Mouse (Mus musculus) spleen, postnatal 36 days (tissue): ENCODE measurements around the gene Tnpo1.
"Not testable (repeated sequence)": the region's sequence is repeated elsewhere in the genome, so short reads cannot be mapped to it uniquely, and the experiment has no call there.

ENCODE experiments used
- DNase-seq, 2 experiments: peaks; one replicate each; pipeline ENCODE4 v3.0.0; 2022; ENCODE audit warnings: low spot score in 2 of 2, mixed read lengths in 1 of 2

Tnpo1 gene

DNA sequence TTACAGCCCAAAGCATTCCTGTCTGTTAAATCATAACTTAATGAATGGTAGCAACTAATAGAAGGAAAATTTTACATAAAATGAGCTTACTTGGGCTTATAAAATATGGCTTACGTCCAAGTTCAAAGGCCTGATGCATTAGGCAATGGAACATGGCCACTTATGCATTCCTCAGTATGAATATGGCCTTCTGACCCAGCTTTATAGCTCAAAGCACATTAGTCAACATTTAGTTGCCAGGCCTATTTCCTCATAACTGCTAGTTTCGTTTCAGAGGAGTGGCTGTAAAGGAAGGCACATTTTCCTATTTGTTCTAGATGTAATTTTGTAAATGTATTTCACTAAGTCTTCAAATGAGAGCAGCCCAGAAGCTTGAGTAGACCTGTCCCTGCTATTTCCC, 107.1 kb downstream of the Tnpo1 start:
- DNase-seq, result no peak

DNA sequence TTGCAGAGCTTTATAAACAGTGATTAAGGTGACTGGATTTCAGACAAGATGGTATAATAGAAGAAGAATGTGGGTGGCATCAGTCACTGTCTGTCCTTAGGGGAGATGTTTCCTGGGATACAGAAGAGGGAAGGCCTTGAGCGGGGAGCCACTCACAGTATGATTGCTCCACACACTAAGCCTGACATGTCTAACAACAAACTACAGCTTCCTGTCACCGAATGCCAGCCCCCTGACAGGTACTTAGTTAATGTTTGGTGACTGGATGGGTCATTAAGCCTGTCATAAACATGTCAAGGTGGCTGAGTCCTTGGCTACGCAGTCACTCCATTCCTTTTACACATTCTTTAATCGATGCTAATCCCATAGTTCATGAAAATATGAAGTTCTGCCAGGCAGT, 108.0 kb downstream of the Tnpo1 start:
- no peak for DNase-seq

DNA sequence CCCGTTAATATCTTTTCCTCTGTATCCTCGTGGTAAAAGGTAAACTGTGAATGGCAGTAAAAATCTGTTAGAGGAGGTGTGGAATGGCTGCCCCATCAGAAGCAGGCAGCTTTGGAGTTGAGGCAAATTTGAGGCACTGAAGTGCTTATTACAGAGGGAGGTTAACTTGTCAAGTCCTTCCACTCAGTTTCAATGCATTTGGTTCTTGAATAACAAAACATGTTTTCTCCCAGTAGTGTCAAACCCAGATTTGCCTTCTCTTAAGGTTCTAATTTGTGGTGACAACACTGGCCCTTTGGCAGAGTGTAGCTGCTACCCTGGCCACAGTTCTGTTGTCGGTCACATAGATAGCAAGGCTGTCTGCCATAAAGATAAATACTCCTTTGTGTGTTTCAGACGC, 108.4 kb downstream of the Tnpo1 start:
- DNase-seq, result no peak

DNA sequence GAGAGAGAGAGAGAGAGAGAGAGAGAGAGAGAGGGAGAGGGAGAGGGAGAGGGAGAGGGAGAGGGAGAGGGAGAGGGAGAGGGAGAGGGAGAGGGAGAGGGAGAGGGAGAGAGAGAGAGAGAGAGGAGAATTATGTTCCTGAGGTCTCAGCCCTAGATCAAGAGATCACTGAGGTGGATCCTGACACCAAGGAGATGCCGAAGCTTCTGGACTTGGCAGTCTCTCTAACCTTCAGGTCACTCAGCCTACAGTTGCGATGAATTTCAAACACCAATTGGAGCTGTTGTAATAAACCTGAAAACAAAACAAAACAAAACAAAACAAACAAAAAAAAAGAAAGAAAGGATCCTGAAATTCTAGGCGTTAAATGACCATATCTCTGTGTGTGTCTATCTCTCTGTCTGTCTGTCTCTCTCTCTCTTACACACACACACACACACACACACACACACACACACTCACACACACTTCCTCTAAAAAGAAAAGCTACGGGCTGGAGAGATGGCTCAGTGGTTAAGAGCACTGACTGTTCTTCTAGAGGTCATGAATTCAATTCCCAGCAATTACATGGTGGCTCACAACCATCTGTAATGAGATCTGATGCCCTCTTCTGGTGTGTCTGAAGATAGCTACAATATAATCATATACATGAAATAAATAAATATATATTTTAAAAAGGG, 109.1 kb downstream of the Tnpo1 start:
- not testable (repeated sequence) for DNase-seq

DNA sequence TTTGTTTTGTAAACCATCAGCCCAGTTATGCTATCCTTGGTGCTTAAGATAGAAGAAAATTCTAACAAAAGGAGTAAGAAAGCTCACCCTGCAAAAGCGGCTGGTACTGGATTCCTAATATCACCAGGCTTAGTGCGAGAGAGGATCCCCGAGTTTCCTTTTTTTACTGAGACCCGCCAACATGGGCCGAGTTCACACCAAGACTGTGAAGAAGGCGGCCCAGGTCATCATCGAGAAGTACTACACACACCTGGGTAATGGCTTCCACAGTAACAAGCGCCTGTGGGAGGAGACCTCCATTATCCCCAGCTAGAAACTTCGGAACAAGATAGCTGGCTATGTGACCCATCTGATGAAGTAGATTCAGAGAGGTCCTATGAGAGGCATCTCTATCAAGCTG, 109.6 kb downstream of the Tnpo1 start:
- no peak for DNase-seq

DNA sequence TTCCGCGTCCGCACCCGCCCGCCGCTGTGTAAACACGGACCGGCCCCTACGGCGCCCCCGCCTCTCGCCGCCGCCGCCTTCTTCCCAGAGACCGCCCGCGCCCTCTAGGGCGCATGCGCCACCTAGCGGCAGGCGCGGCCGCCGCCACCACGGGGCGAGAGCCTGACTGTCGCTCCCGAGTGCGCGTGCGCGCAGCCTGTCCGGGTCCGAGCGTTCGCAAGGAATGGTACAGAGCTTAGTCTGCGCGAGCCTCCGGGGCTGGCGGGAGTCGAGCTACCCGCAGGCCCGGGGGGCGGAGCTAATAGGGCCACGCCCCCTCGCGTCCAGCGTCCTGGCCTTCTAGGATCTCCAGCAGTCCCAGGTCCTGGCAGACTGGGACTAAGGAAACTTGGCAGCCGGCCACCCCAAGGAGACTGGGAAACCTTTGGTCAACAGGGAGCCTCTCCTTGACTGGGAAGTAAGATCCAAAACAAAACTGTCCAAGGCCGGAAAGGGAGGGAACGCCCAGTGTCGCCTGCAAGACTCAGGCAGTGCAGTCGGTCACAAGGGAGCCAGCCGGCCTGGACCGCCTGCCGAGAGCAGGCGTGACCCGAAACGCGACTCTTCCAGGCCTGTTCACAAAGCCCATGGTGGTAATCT, 110.9 kb downstream of the Tnpo1 start, which contains the start of gene Fcho2:
Gene Fcho2 (minus strand): TSS at position 303 of the 639 bp plus-strand sequence.
- DNase-seq, result peak; percentile 95 to 96

DNA sequence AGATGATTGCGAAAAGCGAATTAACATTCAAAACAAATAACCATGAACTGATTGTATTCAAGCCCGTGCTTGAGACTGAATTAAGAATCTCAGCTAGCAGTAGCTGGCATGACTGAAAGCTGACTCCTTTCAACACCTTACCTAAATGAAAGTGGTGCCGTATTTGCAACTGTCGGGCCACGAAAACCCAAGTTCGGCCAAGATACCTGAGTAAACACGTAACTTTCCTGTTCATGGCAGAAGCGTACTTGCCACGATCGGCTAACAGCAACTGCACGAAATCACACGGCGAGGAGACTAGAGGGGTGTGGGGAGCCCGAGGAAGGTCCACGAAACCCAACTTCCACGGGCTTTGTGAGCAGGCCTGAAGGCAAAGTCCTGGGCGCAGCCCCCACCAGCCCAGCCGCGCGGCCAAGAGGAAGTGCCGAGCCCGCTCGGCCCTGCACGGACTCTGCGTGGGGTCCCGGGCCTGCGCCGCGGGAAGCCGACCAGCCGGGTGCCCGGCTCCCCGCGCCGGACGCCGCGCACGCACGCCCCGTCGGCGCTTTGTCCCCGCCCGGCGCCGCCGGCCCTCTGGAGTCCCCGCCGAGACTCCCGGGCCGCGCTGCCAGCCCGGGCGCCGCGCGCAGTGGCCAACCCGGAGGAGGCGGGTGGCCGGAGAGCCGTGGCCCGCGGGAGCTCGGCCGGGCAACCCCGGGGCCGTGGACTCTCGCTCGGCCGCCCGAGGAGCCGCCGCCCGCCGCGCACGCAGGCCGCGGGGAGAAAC, 111.7 kb downstream of the Tnpo1 start:
- peak; percentile 47 to 50 for DNase-seq

DNA sequence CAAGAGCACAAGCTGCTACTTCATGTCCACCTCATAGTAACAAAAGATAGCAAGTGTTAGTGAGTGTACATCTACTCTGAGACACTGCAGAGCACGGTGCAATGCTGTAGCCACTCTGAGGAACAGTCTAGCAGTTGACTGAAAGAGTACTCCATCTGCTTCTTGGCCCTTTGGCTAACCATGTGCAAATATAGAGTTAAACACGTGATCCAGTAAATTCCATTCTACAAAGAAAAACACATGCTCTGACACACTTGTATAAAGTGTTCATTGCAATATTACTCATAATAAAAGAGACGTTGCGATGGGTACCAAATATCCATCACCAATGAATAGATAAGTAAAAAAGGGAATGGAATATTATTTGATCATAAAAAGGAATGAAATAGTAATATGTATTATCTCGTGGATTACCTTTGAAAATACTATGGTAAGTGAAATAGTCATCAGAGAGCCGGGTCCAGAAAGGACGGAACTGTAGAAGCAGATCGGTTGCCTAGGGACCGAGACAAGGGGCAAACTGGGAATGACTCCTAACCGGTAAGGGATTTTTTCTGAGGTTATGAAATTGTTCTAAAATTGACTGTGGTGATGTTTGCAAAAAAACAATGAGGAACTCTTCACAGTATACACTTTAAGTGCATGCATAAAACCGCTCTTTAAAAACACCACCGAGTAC, 112.4 kb downstream of the Tnpo1 start:
- DNase-seq, result no peak

DNA sequence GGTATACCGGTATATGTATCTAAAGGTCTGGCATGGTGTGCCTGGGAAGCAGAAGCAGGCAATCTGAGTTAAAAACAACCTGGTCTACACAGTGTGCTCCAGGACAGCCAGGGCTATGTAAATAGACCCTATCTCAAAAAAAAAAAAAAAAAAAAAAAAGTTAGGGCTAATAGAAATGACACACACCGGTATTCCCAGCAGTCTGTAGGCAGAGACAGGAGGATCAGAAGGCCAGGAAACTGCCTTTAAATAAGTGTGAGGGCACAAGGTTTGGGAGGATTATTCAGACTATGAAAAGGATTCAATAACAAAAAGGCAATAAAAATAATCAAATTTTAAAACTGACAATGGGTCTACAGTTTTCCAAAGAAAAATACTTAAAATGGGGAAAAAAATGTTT, 113.0 kb downstream of the Tnpo1 start:
- no peak for DNase-seq

DNA sequence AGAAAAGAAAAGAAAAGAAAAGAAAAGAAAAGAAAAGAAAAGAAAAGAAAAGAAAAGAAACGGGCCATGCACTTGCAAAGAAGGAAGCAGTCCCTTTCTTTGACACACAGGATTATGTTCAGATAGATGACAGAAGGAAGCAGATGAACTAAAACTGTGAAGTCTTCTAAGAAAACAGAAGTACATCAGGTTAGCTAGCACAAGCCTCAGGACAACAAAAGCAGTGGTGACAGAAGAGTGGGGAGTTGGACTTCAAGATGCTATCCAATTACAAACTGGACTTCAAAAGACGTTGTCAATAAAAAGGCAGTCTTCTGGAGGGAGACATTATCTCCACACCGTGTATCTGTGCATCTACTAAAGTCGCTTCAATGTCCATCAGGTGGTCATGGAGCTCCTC, 113.9 kb downstream of the Tnpo1 start:
- DNase-seq, result no peak

DNA sequence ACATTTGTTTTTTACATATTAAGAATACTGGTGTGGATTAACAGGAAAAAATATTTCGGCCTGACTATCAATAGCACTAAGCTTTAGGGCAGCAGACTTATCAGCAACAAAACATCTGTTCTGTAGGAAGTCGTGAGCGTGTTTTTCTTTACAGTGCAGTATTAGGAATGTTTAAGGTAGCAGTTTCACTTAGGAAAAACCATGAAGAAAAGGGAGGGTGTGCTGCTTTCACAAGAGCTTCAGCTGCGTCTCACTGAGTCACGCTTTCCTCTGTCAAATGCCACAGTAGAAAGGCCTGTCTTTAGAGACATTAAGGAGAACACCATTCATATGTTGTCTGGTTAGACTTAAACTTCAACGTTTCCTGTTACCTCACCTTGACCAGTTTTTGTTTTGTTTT, 116.0 kb downstream of the Tnpo1 start:
- DNase-seq, result peak in 1 of 2 experiments; percentile 48

DNA sequence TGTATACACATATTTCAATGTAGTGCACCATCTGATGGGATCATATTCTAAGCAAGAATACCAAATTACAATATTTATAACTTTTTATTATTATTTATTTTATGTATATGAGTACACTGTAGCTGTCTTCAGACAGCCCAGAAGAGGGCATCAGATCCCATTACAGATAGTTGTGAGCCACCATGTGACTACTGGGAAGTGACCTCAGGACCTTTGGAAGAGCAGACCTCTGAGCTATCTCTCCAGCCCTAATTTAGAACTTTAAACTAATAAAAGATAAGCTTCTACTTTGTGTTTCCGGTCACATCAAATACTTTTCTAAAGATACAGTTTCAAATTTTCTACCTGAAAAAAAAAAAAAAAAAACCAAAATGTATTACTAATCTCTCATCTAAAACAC, 117.1 kb downstream of the Tnpo1 start:
- DNase-seq, result no peak

DNA sequence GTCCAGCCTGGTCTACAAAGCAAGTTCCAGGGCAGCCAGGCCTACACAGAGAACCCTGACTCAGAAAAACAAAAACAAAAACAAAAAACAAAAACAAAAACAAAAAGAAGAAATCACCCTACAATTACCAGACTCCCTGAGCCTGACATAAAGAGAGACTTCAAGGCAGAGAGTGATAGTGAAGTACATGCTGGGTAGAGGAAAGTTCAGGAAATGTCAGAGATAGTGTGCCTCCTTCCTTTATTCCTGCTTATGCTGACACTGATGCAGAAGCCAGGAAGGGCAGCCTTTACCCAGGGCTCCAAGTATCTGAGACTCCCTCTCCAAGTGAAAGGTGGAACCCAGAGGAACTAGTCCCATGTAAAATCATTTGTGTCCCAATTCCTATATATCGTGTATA, 121.7 kb downstream of the Tnpo1 start:
- DNase-seq, result no peak

DNA sequence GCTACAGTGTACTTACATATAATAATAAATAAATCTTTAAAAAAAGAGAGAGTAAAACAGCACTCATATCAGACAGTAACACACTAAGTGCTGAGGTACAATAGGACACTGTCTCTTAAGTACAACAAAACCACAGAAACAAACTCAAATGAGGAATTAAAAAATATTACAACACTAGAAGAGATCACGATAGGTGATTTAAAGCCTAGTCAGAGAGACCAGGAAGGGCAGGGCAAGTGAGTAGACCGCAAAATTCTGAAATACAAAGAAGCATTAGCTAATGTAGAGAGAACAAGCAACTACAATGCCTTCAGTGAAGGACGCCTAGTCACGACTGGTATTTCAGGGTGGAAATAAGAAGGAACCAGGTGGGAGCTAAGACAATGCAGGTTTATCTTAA, 122.5 kb downstream of the Tnpo1 start:
- DNase-seq, result no peak

DNA sequence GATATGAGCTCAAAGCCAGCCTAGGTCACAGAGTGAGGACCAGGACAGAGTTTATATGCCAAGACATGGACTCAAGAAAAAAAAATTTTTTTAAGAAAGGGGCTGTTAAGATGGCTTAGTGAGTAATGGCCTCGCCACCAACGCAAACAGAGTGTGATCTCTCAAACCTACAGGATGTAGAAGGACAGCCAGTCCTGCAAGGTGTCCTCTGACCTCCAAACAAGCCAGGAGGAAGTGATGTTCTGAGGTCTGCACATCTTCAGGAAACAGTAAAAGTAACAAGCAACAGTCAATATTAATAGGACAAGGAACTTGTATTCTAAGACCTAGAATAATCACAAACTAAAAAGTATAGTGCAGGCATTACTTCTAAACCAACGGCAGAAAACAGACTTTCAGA, 123.2 kb downstream of the Tnpo1 start:
- no peak for DNase-seq

DNA sequence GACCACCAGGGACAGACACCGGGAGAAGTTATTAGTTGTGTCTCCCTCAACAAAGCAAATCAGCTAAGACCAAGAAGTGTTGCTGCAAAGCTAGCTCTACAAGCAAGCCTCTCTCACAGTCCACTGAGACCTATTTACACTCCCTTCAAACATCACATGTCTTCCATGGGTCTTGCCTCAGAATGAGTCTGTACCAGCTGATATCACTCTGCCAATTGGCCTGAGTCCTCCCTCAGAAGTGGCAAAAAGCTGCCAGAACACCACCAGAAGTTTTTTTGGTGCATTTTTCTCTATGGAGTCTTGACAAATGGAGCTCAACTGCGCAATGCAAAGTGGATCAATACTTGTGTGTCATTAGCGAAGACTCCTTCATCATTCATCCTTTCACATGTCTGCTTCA, 130.7 kb downstream of the Tnpo1 start:
- no peak for DNase-seq

DNA sequence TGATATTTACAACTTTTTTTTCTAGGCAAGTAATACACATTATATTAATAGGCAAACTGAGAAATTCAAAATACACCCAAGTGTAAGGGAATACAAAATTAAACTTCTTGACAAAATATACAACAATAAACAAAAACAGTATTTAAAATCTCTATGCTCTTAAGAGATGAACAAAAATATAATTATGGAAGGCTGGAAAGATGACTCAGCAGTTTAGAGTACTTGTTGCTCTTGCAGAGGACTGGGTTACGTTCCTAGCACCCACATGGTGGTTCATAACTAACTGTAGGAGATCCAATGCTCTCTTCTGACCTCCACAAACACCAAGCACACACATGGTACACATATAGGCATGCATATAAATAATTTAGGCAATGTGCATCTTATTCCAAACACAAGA, 133.3 kb downstream of the Tnpo1 start:
- DNase-seq, result no peak

DNA sequence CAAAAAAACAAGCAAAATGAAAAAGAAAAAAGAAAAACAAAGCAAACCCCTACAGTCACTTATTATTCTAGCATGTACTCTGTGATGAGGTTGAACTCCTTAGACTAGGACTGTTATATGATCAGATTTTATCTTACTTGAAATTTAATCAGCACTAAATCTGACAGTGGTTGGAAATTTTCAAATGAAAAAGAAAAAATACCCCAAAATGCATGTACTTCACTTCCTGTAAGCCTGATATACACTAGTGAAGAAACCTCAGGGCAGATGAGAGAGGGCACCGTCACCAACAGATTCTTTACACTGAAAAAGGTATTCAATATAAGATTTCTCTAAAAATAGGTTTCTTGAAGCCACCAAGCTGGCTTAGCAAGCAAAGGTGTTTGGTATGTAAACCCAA, 134.5 kb downstream of the Tnpo1 start:
- no peak for DNase-seq
